Mouse (Mus musculus): ENCODE results near the gene Rps6kl1. TPM values are rescaled to one million over a fixed set of nuclear protein-coding genes. Genes with fewer than 3 reads are reported as not detected.

The Rps6kl1 gene
- total and polyA plus RNA-seq, 2 experiments from 2014 or later = 35.0 to 48.6 TPM

DNA sequence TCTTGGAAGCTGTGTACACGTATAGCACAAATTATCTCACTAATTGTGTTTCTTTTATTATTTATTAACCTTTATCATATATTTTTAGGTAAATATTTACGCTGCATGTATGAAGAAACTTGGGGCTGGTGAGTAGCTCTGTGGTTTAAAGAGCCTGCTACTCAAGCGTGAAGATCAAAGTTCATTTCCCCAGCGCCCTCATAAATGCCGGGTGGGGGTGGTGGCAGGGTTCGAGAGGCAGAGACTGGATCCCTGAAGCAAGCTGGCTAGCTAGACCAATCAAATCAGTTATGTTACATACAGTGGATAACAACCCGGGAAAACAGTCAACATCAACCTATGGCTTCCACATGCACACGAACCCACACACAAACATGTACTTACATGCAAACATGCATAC, 48.0 kb downstream of the Rps6kl1 start:
- 82% methylated on average over 8 of the region's 8 CpGs for WGBS
- H3K9me3 ChIP-seq (ENCODE audit: low read length) = no peaks in the 10 kb centered on the region
- TF ChIP-seq CTCF (IDR thresholded peaks at IDR 0.05) = no peak
- no peak for ATAC-seq (ENCODE audit: low FRiP score)
- no peak overlapping the region for H3K4me3 ChIP-seq (ENCODE audit: low read depth, low read length)
- no peak for DNase-seq (ENCODE audit: low spot score)
- H3K27me3 ChIP-seq (ENCODE audit: insufficient read depth, low read length) = no peaks in the 10 kb centered on the region
- H3K27ac ChIP-seq (ENCODE audit: low read depth, low read length) = no peak overlapping the region
- no peak overlapping the region for H3K4me2 ChIP-seq (ENCODE audit: low read depth, low read length, poor library complexity, severe bottlenecking)
- no peak overlapping the region for H3K9ac ChIP-seq (replicated peaks; ENCODE audit: low read length, poor library complexity, severe bottlenecking)
- no peaks in the 10 kb centered on the region for H3K4me1 ChIP-seq (ENCODE audit: insufficient read depth, low read length)
- no peaks in the 10 kb centered on the region for H3K36me3 ChIP-seq (ENCODE audit: insufficient read depth, low read length)

DNA sequence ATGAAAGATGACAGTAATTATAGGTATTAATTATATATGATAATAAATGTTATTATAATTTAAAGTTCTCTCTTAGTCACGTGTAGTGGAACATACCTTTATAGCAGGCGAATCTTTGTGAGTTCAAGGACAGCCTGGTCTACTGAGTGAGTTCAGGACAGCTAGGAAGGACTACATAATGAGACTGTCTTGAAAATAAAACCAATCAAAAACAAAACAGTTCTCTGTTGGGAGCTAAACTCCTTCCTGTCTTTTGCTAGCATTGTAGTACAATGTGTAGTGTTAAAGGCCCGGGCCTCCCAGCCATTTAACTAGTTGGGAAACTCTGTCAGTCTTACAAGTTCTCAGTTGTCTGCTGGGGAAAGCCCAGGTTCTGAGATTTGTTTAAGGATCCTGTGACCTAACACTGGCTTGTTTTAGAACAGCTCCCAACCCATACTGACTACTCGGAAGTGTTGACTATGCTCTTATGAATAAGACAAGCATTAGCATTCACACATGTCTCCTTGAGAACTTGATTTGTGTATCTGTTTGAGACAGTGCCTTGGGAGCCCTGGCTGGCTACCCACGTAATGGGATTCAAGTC, 49.5 kb downstream of the Rps6kl1 start:
- TF ChIP-seq CTCF (IDR thresholded peaks at IDR 0.05) = no peak
- ATAC-seq (ENCODE audit: low FRiP score) (no peak), DNase-seq (ENCODE audit: low spot score) (no peak)
- WGBS = 70% methylated on average over 5 of the region's 5 CpGs
- Histone ChIP-seq H3K27me3 (ENCODE audit: insufficient read depth, low read length) (no peaks in the 10 kb centered on the region), H3K27ac (ENCODE audit: low read depth, low read length) (no peak overlapping the region), H3K4me2 (ENCODE audit: low read depth, low read length, poor library complexity, severe bottlenecking) (no peak overlapping the region), H3K9me3 (ENCODE audit: low read length) (no peaks in the 10 kb centered on the region), H3K36me3 (ENCODE audit: insufficient read depth, low read length) (no peaks in the 10 kb centered on the region), H3K4me3 (ENCODE audit: low read depth, low read length) (no peak overlapping the region), H3K4me1 (ENCODE audit: insufficient read depth, low read length) (no peaks in the 10 kb centered on the region), H3K9ac (replicated peaks; ENCODE audit: low read length, poor library complexity, severe bottlenecking) (no peak overlapping the region)

DNA sequence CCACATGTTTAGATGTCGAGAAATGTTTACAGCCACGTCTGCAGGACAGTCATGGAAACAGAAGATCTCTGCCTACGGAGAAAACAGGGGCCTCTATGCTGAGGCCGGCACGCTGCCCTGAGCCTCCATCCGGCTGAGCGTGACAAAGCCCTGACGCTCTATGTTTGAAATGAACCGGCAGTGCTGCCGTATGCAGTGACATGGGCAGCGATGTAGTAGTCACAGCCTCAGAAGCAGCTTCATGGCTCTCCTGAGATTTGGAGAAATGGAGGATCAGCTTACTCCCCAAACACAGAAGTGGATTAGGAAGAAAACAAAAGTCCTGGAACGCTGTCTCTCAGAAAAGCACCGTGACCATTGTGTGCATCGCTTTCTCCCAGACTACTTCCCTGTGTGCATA, 50.1 kb downstream of the Rps6kl1 start:
- no peak for TF ChIP-seq CTCF (IDR thresholded peaks at IDR 0.05)
- no peak overlapping the region; the same call in 1 of the 2 replicates for H3K9ac ChIP-seq (replicated peaks; ENCODE audit: low read length, poor library complexity, severe bottlenecking)
- H3K27me3 ChIP-seq (ENCODE audit: insufficient read depth, low read length) = no peaks in the 10 kb centered on the region

DNA sequence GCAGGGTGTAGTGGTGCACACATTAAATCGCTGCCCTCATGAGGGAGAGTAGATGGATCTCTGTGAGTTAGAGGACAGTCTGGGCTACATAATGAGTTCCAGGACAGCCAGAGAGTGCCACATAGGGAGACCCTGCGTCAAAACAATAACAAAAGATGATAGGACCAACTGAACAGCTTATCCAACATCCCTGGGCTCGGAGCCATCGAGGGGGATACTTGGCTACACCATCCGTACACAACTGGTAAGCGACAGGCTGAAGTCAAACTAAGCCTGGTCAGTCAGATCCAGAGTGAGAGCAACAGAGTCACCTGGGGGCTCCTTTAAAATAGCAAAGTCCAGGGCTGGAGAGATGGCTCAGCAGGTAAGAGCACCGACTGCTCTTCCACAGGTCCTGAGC, 55.2 kb downstream of the Rps6kl1 start:
- Histone ChIP-seq H3K4me1 (ENCODE audit: insufficient read depth, low read length) (0 out of 2 replicates have a peak, but pooled peaks cover 3% of the 10 kb centered on the region), H3K27me3 (ENCODE audit: insufficient read depth, low read length) (no peaks in the 10 kb centered on the region), H3K9me3 (ENCODE audit: low read length) (no peaks in the 10 kb centered on the region), H3K4me3 (ENCODE audit: low read depth, low read length) (no peak overlapping the region), H3K36me3 (ENCODE audit: insufficient read depth, low read length) (no peaks in the 10 kb centered on the region), H3K4me2 (ENCODE audit: low read depth, low read length, poor library complexity, severe bottlenecking) (no peak overlapping the region), H3K27ac (ENCODE audit: low read depth, low read length) (no peak overlapping the region), H3K9ac (replicated peaks; ENCODE audit: low read length, poor library complexity, severe bottlenecking) (no peak overlapping the region)
- 74% methylated on average over 7 of the region's 7 CpGs for WGBS
- DNase-seq (ENCODE audit: low spot score) = no peak
- no peak for TF ChIP-seq CTCF (IDR thresholded peaks at IDR 0.05)
- no peak for ATAC-seq (ENCODE audit: low FRiP score)

More for the DNA sequence above, 50.1 kb downstream of the Rps6kl1 start:
- H3K4me1 ChIP-seq (ENCODE audit: insufficient read depth, low read length) = no peaks in the 10 kb centered on the region
- peak; percentile 6 for DNase-seq (ENCODE audit: low spot score)
- 15% methylated on average over 14 of the region's 14 CpGs for WGBS
- no peak overlapping the region for H3K27ac ChIP-seq (ENCODE audit: low read depth, low read length)
- no peaks in the 10 kb centered on the region for H3K9me3 ChIP-seq (ENCODE audit: low read length)
- no peak for ATAC-seq (ENCODE audit: low FRiP score)
- H3K36me3 ChIP-seq (ENCODE audit: insufficient read depth, low read length) = no peaks in the 10 kb centered on the region
- no peak overlapping the region for H3K4me3 ChIP-seq (ENCODE audit: low read depth, low read length)
- H3K4me2 ChIP-seq (ENCODE audit: low read depth, low read length, poor library complexity, severe bottlenecking) = 0 out of 2 replicates have a peak overlapping the region, but pooled peaks have one; percentile 15

GRCm38 (mm10) chr12:85095146-85095545, 55.9 kb downstream of the Rps6kl1 start:
- 84% methylated on average over 11 of the region's 11 CpGs for WGBS
- TF ChIP-seq CTCF (IDR thresholded peaks at IDR 0.05) = no peak
- DNase-seq (ENCODE audit: low spot score) (no peak), ATAC-seq (ENCODE audit: low FRiP score) (no peak)
- Histone ChIP-seq H3K4me3 (ENCODE audit: low read depth, low read length) (no peak overlapping the region), H3K27me3 (ENCODE audit: insufficient read depth, low read length) (no peaks in the 10 kb centered on the region), H3K9ac (replicated peaks; ENCODE audit: low read length, poor library complexity, severe bottlenecking) (no peak overlapping the region), H3K4me1 (ENCODE audit: insufficient read depth, low read length) (0 out of 2 replicates have a peak, but pooled peaks cover 3% of the 10 kb centered on the region), H3K36me3 (ENCODE audit: insufficient read depth, low read length) (no peaks in the 10 kb centered on the region), H3K9me3 (ENCODE audit: low read length) (no peaks in the 10 kb centered on the region), H3K27ac (ENCODE audit: low read depth, low read length) (no peak overlapping the region; the same call in 1 of the 2 replicates), H3K4me2 (ENCODE audit: low read depth, low read length, poor library complexity, severe bottlenecking) (no peak overlapping the region)

GRCm38 (mm10) chr12:85094706-85095105, 56.4 kb downstream of the Rps6kl1 start:
- Histone ChIP-seq H3K9ac (replicated peaks; ENCODE audit: low read length, poor library complexity, severe bottlenecking) (no peak overlapping the region), H3K27me3 (ENCODE audit: insufficient read depth, low read length) (no peaks in the 10 kb centered on the region), H3K27ac (ENCODE audit: low read depth, low read length) (no peak overlapping the region), H3K36me3 (ENCODE audit: insufficient read depth, low read length) (no peaks in the 10 kb centered on the region), H3K4me3 (ENCODE audit: low read depth, low read length) (no peak overlapping the region), H3K4me1 (ENCODE audit: insufficient read depth, low read length) (0 out of 2 replicates have a peak, but pooled peaks cover 3% of the 10 kb centered on the region), H3K9me3 (ENCODE audit: low read length) (no peaks in the 10 kb centered on the region), H3K4me2 (ENCODE audit: low read depth, low read length, poor library complexity, severe bottlenecking) (no peak overlapping the region)
- peak; percentile 31 for DNase-seq (ENCODE audit: low spot score)
- no peak for TF ChIP-seq CTCF (IDR thresholded peaks at IDR 0.05)
- no peak for ATAC-seq (ENCODE audit: low FRiP score)
- 78% methylated on average over 10 of the region's 10 CpGs for WGBS
